Mouse (Mus musculus): Measurements from ENCODE around the gene Cmpk1. TPM values are rescaled to one million over a fixed set of nuclear protein-coding genes. Genes with fewer than 3 reads are reported as not detected.

Gene Cmpk1
- polyA plus RNA-seq, 1 experiment from 2014 or later, result 227 TPM

- no peak overlapping the region for H3K9ac ChIP-seq
- no peak for DNase-seq (ENCODE audit: low spot score)
- no peak overlapping the region for H3K4me2 ChIP-seq (replicated peaks)
- H3K4me1 ChIP-seq (replicated peaks; ENCODE audit: control insufficient read depth, insufficient read depth, low read length), result no peaks in the 10 kb centered on the region; the same call in 1 of the 2 replicates
- ATAC-seq (ENCODE audit: low FRiP score), result no peak
- WGBS, result 3% methylated on average over 35 of the region's 35 CpGs
- no peak overlapping the region for H3K27ac ChIP-seq
- H3K27me3 ChIP-seq (ENCODE audit: control insufficient read depth, insufficient read depth, low read length), result peaks cover 96% of the 10 kb centered on the region
- H3K4me3 ChIP-seq (replicated peaks; ENCODE audit: low read length), result no peak overlapping the region
- H3K36me3 ChIP-seq (replicated peaks; ENCODE audit: control insufficient read depth, insufficient read depth), result no peaks in the 10 kb centered on the region
- no peaks in the 10 kb centered on the region for H3K9me3 ChIP-seq (ENCODE audit: control insufficient read depth, low read length)
Measured at GRCm38 (mm10) chr4:114912705-114913593, 74.1 kb downstream of the Cmpk1 start.

- H3K27ac ChIP-seq, result no peak overlapping the region
- no peaks in the 10 kb centered on the region; the same call in 1 of the 2 replicates for H3K4me1 ChIP-seq (replicated peaks; ENCODE audit: control insufficient read depth, insufficient read depth, low read length)
- WGBS, result 3% methylated on average over 20 of the region's 20 CpGs
- H3K36me3 ChIP-seq (replicated peaks; ENCODE audit: control insufficient read depth, insufficient read depth), result no peaks in the 10 kb centered on the region
- H3K4me3 ChIP-seq (replicated peaks; ENCODE audit: low read length), result peak overlapping the region; percentile 34
- H3K27me3 ChIP-seq (ENCODE audit: control insufficient read depth, insufficient read depth, low read length), result peaks cover 98% of the 10 kb centered on the region
- ATAC-seq (ENCODE audit: low FRiP score), result no peak
- no peak for DNase-seq (ENCODE audit: low spot score)
- H3K4me2 ChIP-seq (replicated peaks), result peak overlapping the region; percentile 53
- no peak overlapping the region for H3K9ac ChIP-seq
- H3K9me3 ChIP-seq (ENCODE audit: control insufficient read depth, low read length), result no peaks in the 10 kb centered on the region
Measured at GRCm38 (mm10) chr4:114909602-114910484, 77.2 kb downstream of the Cmpk1 start.

Other genes starting within 250 kb of the Cmpk1 start
- not detected in 2 replicates for gene Gm12830, start 165.5 kb downstream of the Cmpk1 start, polyA plus RNA-seq (2014; fragmentation: Nextera tagmentation; extraction: Ambion mirVana)
- 0.16 TPM in 1 of 2 replicates, not detected in the other for gene Foxd2, start 78.4 kb downstream of the Cmpk1 start, polyA plus RNA-seq (2014; fragmentation: Nextera tagmentation; extraction: Ambion mirVana)
- not detected in 2 replicates for gene Foxe3, start 61.2 kb downstream of the Cmpk1 start, polyA plus RNA-seq (2014; fragmentation: Nextera tagmentation; extraction: Ambion mirVana)
- 2.9 and 3.6 TPM in 2 replicates for gene Stil, start 12.9 kb upstream of the Cmpk1 start, polyA plus RNA-seq (2014; fragmentation: Nextera tagmentation; extraction: Ambion mirVana)
- gene Tal1, start 69.2 kb upstream of the Cmpk1 start, polyA plus RNA-seq (2014; fragmentation: Nextera tagmentation; extraction: Ambion mirVana), result 5.6 and 7.4 TPM in 2 replicates
- gene Pdzk1ip1, start 101.5 kb upstream of the Cmpk1 start, polyA plus RNA-seq (2014; fragmentation: Nextera tagmentation; extraction: Ambion mirVana), result 3.0 and 3.7 TPM in 2 replicates
- gene Cyp4x1, start 147.0 kb upstream of the Cmpk1 start, polyA plus RNA-seq (2014; fragmentation: Nextera tagmentation; extraction: Ambion mirVana), result 10.2 and 11.5 TPM in 2 replicates

Data from hindbrain, embryonic 14.5 days (tissue).